Mouse (Mus musculus): ENCODE data around the gene Ccdc172. TPM values are rescaled to one million over a fixed set of nuclear protein-coding genes. Genes with fewer than 3 reads are reported as not detected.

The Ccdc172 gene
- polyA plus RNA-seq, 1 experiment from 2014 or later, result not detected

DNA sequence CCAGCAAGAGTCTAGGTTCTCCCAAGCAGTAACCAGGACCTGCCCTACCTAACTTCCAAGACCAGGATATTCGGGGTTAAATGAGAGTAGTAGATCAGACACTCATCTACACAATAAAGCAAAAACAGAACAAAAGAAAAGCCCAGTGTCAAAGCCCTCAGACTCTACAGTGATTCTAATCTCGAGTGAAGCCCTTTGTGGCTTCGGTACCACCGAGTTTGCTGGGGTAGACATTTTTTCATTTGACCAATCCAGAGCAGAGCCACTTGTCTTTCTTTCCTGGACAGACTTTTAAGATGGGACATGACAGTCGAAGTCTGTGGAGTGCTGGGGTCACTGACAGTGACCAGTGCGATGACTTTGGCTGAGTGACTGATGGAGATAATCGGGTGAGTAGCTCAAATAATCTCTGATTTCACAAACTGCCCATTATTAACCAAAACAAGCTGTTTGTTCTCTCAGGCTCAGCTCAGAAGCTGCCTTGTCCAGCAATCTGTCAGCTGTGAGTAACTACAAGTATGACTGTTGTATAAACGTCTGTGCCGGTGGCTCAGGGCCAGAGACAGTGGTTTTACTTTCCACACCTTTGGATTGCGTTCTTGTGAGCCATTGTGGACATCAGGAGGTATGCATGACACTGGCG, 60.8 kb downstream of the Ccdc172 start:
- no peak overlapping the region for H3K4me2 ChIP-seq
- 0 out of 2 replicates have a peak, but pooled peaks cover 3% of the 10 kb centered on the region for H3K27me3 ChIP-seq
- ATAC-seq (ENCODE audit: insufficient number of reproducible peaks, insufficient read depth, low FRiP score, low TSS enrichment, low read depth), result no peak
- H3K9me3 ChIP-seq, result no peaks in the 10 kb centered on the region
- no peak overlapping the region for H3K9ac ChIP-seq
- no peaks in the 10 kb centered on the region for H3K36me3 ChIP-seq
- H3K27ac ChIP-seq, result no peak overlapping the region
- 54% methylated on average over 11 of the region's 11 CpGs for WGBS
- H3K4me1 ChIP-seq, result no peaks in the 10 kb centered on the region
- H3K4me3 ChIP-seq, result no peak overlapping the region

DNA sequence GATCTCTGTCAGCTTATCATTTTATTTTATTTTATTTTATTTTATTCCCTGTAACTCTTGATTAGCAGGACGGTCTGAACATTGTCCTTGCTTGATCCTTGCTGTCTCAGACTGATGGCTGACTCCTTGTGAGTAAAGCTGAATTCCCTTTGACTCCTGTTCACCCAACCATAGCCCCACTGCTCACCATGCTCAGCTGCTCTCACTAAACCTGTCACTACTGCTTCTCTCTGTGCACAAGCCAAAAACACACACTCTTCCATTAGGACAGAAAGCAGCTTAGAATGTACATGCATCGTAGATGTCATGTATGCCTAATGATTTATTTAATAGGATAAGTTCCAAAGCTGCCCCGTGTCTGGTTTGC, 61.3 kb downstream of the Ccdc172 start:
- no peak overlapping the region for H3K4me2 ChIP-seq
- H3K9ac ChIP-seq, result no peak overlapping the region
- no peaks in the 10 kb centered on the region for H3K9me3 ChIP-seq
- no peak overlapping the region for H3K4me3 ChIP-seq
- H3K27me3 ChIP-seq, result 0 out of 2 replicates have a peak, but pooled peaks cover 3% of the 10 kb centered on the region
- H3K4me1 ChIP-seq, result no peaks in the 10 kb centered on the region
- H3K36me3 ChIP-seq, result no peaks in the 10 kb centered on the region
- ATAC-seq (ENCODE audit: insufficient number of reproducible peaks, insufficient read depth, low FRiP score, low TSS enrichment, low read depth), result no peak
- no peak overlapping the region for H3K27ac ChIP-seq
- 75% methylated on average over 3 of the region's 3 CpGs for WGBS

DNA sequence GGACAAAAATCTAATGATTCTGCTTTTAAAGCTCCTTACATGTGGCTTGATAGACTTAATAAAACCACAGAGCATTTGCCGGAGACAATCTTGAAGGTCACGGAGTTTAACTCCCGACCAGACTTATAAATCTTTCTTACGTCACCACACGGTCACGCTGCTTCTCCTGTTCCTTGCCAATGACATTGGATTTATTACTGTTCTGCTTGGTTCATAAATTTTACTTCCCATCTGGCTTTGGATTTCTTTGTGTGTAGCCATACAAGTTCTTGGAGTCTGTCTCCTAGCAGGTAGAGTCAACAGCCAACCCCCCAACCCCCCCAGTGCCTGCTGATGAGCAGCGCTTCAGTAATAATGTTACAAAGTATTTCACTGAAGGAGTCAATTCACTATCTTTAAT, 70.2 kb downstream of the Ccdc172 start:
- ATAC-seq (ENCODE audit: insufficient number of reproducible peaks, insufficient read depth, low FRiP score, low TSS enrichment, low read depth), result no peak
- no peak overlapping the region for H3K4me3 ChIP-seq
- no peak overlapping the region for H3K4me2 ChIP-seq
- no peak overlapping the region for H3K9ac ChIP-seq
- peaks cover 4% of the 10 kb centered on the region; the same call in 1 of the 2 replicates for H3K4me1 ChIP-seq
- no peaks in the 10 kb centered on the region for H3K27me3 ChIP-seq
- H3K27ac ChIP-seq, result no peak overlapping the region
- 62% methylated on average over 7 of the region's 7 CpGs for WGBS
- H3K36me3 ChIP-seq, result no peaks in the 10 kb centered on the region
- no peaks in the 10 kb centered on the region for H3K9me3 ChIP-seq

DNA sequence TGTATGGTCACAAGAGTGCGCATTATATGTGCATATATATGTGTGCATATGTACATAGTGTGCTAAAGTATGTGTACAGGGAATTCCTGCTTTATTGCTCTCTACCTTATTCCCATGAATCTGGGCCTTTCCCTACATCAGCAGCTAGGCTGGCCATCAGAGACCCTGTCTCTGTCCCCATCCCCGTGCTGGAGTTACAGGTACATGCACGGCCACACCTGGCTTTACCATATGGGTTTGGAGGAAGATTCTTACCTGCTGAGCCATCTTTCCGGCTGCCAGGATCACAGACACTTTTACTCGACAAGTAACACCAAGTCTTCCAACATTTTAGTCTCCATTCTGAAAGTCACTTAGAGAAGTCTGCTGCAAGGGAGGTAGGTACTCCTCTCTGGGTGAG, 71.2 kb downstream of the Ccdc172 start:
- H3K4me3 ChIP-seq, result no peak overlapping the region
- H3K36me3 ChIP-seq, result no peaks in the 10 kb centered on the region
- no peak overlapping the region for H3K27ac ChIP-seq
- H3K4me2 ChIP-seq, result no peak overlapping the region
- 88% methylated on average over 5 of the region's 5 CpGs for WGBS
- H3K27me3 ChIP-seq, result no peaks in the 10 kb centered on the region
- peaks cover 4% of the 10 kb centered on the region; the same call in 1 of the 2 replicates for H3K4me1 ChIP-seq
- H3K9me3 ChIP-seq, result no peaks in the 10 kb centered on the region
- no peak for ATAC-seq (ENCODE audit: insufficient number of reproducible peaks, insufficient read depth, low FRiP score, low TSS enrichment, low read depth)
- H3K9ac ChIP-seq, result no peak overlapping the region

DNA sequence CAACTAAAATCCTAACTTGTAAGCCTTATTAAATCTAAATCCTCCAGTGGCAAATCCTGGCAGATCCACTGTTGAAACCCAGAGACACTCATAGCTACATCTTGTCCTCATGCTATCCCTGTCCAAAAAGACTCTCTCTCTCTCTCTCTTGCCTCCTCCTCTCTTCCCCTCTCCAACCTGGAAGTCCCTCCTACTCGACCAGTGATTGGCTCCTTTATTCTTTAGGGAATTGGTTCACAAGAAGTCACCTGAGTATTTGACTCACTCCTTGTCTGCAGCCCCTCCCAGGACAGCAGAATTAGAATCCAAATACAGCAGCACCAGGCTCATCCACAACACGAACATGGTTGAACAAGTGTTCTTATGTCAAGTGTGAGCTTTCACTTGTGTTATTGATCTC, 74.3 kb downstream of the Ccdc172 start:
- peaks cover 4% of the 10 kb centered on the region; the same call in 1 of the 2 replicates for H3K4me1 ChIP-seq
- no peaks in the 10 kb centered on the region for H3K36me3 ChIP-seq
- no peaks in the 10 kb centered on the region for H3K9me3 ChIP-seq
- no peak overlapping the region for H3K4me2 ChIP-seq
- 78% methylated on average over 2 of the region's 2 CpGs for WGBS
- no peak overlapping the region for H3K9ac ChIP-seq
- H3K27ac ChIP-seq, result no peak overlapping the region
- no peak for ATAC-seq (ENCODE audit: insufficient number of reproducible peaks, insufficient read depth, low FRiP score, low TSS enrichment, low read depth)
- no peak overlapping the region for H3K4me3 ChIP-seq
- no peaks in the 10 kb centered on the region for H3K27me3 ChIP-seq

DNA sequence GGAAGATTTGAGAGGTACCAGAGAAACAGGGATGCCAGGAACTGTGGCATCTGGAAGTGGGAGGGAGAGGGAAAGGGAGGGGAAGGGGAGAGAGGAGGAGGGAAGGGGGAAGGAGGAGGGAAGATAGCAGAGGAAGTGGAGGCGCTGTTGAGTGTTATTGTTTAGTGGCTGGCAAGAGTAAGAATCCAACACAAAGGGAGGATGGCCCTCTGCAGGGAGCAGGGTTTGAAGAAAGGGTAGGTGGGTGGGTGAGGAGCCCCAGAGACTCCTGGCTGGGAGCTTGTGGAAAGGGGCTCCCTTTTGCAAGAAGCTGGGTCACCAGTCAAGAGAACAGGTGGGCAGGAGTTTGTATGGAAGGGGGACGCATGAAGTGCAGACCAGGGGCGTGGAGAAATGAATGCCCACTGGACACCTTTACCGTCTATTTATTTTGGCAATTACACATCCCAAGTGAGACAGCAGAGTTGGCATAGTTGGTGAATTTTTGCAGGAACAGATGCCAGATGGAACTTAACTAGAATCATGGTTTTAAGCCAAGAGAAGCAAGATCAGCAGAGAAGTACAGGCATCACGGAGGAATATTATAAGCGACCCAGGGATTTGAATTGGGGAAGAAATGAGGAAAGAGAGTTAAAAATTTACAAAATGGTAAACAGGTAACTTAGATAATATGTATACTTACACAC, 78.6 kb downstream of the Ccdc172 start:
- no peaks in the 10 kb centered on the region for H3K4me1 ChIP-seq
- no peaks in the 10 kb centered on the region for H3K36me3 ChIP-seq
- no peak overlapping the region for H3K9ac ChIP-seq
- H3K4me3 ChIP-seq, result no peak overlapping the region
- WGBS, result 72% methylated on average over 6 of the region's 6 CpGs
- H3K27me3 ChIP-seq, result no peaks in the 10 kb centered on the region
- no peak overlapping the region for H3K4me2 ChIP-seq
- no peak for ATAC-seq (ENCODE audit: insufficient number of reproducible peaks, insufficient read depth, low FRiP score, low TSS enrichment, low read depth)
- peaks cover 2% of the 10 kb centered on the region; the same call in 1 of the 2 replicates for H3K9me3 ChIP-seq
- no peak overlapping the region for H3K27ac ChIP-seq

DNA sequence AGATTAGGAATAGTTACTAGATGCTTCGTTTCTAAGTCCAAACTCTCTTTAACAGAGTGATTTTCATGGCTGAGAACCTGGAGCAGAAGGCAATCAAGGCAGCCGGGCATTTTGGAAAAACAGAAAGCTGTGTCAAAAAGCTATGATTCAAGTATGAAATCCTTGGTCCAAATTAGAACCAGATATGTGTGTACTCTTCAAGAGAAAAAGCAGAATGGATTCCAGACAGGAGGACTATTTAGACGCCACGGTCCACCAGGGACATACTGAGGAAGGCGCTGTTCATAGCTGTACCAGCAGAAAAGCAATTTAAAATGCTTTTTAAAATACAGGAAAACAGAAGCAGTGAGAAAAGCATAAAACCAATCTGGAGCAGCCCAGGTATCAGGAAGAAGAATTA, 88.6 kb downstream of the Ccdc172 start:
- Histone ChIP-seq H3K4me2 (no peak overlapping the region), H3K27me3 (no peaks in the 10 kb centered on the region), H3K9me3 (peaks cover 10% of the 10 kb centered on the region; the same call in 1 of the 2 replicates), H3K9ac (no peak overlapping the region), H3K4me1 (peaks cover 10% of the 10 kb centered on the region), H3K36me3 (no peaks in the 10 kb centered on the region), H3K4me3 (no peak overlapping the region), H3K27ac (peak overlapping the region; percentile 68)
- 26% methylated on average over 5 of the region's 5 CpGs for WGBS
- ATAC-seq (ENCODE audit: insufficient number of reproducible peaks, insufficient read depth, low FRiP score, low TSS enrichment, low read depth), result no peak

Other genes with a start within 250 kb of the Ccdc172 start
- gene Gfra1, start 56.1 kb upstream of the Ccdc172 start, polyA plus RNA-seq (2015; fragmentation: Nextera tagmentation; extraction: Ambion mirVana), result 22.9 and 24.0 TPM in 2 replicates
- gene Pnlip, start 140.5 kb downstream of the Ccdc172 start, polyA plus RNA-seq (2015; fragmentation: Nextera tagmentation; extraction: Ambion mirVana), result not detected in 2 replicates
- gene Pnliprp1, start 216.9 kb downstream of the Ccdc172 start, polyA plus RNA-seq (2015; fragmentation: Nextera tagmentation; extraction: Ambion mirVana), result 3.1 TPM in 1 of 2 replicates, not detected in the other
- not detected in 2 replicates for gene Pnliprp2, start 247.7 kb downstream of the Ccdc172 start, polyA plus RNA-seq (2015; fragmentation: Nextera tagmentation; extraction: Ambion mirVana)